Mouse (Mus musculus): ENCODE results near the gene Evi5l. TPM values are rescaled to one million over a fixed set of nuclear protein-coding genes. Genes with fewer than 3 reads are reported as not detected.

Gene Evi5l
- polyA plus RNA-seq, 1 experiment from 2014 or later, result 16.5 TPM

DNA sequence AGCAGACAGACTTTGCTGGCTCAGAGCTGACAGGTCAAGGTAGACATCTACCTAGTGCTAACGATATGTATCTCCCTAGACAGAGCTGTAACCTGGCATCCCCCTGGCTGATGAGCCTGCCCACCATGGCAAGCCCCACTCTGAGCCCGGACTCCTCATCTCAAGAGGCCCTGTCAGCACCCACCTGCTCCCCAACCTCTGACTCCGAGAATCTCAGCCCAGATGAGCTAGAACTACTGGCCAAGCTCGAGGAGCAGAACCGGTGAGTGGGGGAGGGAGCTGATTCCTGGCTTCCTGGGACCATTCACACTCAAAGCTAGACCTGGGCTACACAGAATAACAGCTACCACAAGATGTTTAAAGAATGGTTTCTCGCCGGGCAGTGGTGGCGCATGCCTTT, 17.0 kb downstream of the Evi5l start:
- H3K4me2 ChIP-seq (ENCODE audit: low read length), result no peak overlapping the region
- no peaks in the 10 kb centered on the region for H3K4me1 ChIP-seq (replicated peaks; ENCODE audit: insufficient read depth, low read length)
- ATAC-seq (replicated peaks; ENCODE audit: low FRiP score, low read depth) (no peak), DNase-seq (ENCODE audit: low spot score) (no peak)
- H3K9ac ChIP-seq (ENCODE audit: low read depth, low read length), result no peak overlapping the region
- H3K27me3 ChIP-seq (ENCODE audit: insufficient read depth, low read length), result no peaks in the 10 kb centered on the region
- H3K27ac ChIP-seq, result no peak overlapping the region
- no peaks in the 10 kb centered on the region for H3K9me3 ChIP-seq (replicated peaks; ENCODE audit: low read length)
- 84% methylated on average over 8 of the region's 8 CpGs for WGBS
- no peak overlapping the region for H3K4me3 ChIP-seq (replicated peaks; ENCODE audit: low read depth, low read length)
- no peak for TF ChIP-seq CTCF (IDR thresholded peaks at IDR 0.05; ENCODE audit: low read depth)
- H3K36me3 ChIP-seq (ENCODE audit: insufficient read depth, low read length), result peaks cover 29% of the 10 kb centered on the region; the same call in 1 of the 2 replicates

- H3K9me3 ChIP-seq (replicated peaks; ENCODE audit: low read length), result no peaks in the 10 kb centered on the region
- H3K27me3 ChIP-seq (ENCODE audit: insufficient read depth, low read length), result no peaks in the 10 kb centered on the region
- WGBS, result 95% methylated on average over 2 of the region's 2 CpGs
- H3K4me2 ChIP-seq (ENCODE audit: low read length), result no peak overlapping the region
- ATAC-seq (replicated peaks; ENCODE audit: low FRiP score, low read depth) (no peak), DNase-seq (ENCODE audit: low spot score) (no peak)
- no peak for TF ChIP-seq CTCF (IDR thresholded peaks at IDR 0.05; ENCODE audit: low read depth)
- no peak overlapping the region for H3K27ac ChIP-seq
- H3K36me3 ChIP-seq (ENCODE audit: insufficient read depth, low read length), result peaks cover 32% of the 10 kb centered on the region; the same call in 1 of the 2 replicates
- no peak overlapping the region for H3K9ac ChIP-seq (ENCODE audit: low read depth, low read length)
- no peak overlapping the region for H3K4me3 ChIP-seq (replicated peaks; ENCODE audit: low read depth, low read length)
- H3K4me1 ChIP-seq (replicated peaks; ENCODE audit: insufficient read depth, low read length), result no peaks in the 10 kb centered on the region
Observed at GRCm38 (mm10) chr8:4186151-4186550, 19.8 kb downstream of the Evi5l start.

DNA sequence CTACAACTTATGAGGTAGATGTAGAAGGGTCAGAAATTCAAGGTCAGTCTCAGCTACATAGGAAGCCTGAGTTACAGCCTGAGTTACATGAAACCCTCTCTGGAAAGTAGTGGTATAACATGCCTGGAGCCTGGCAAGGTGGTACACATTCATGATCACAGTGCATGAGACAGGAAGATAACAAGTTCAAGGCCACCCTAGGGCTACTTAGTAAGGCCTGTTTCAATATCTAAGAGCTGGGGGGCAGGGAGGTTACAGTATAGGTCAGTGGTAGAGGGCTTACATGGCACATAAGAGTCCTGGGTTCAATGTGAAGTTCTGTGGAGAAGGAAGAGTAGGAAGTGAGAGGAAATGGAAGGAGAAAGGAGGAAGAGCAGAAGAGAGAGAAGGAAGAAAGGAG, 22.2 kb downstream of the Evi5l start:
- ATAC-seq (replicated peaks; ENCODE audit: low FRiP score, low read depth) (no peak), DNase-seq (ENCODE audit: low spot score) (no peak)
- Histone ChIP-seq H3K4me1 (replicated peaks; ENCODE audit: insufficient read depth, low read length) (0 out of 2 replicates have a peak, but pooled peaks cover 8% of the 10 kb centered on the region), H3K9ac (ENCODE audit: low read depth, low read length) (no peak overlapping the region), H3K27me3 (ENCODE audit: insufficient read depth, low read length) (no peaks in the 10 kb centered on the region), H3K4me3 (replicated peaks; ENCODE audit: low read depth, low read length) (no peak overlapping the region), H3K36me3 (ENCODE audit: insufficient read depth, low read length) (peaks cover 32% of the 10 kb centered on the region; the same call in 1 of the 2 replicates), H3K4me2 (ENCODE audit: low read length) (no peak overlapping the region), H3K9me3 (replicated peaks; ENCODE audit: low read length) (no peaks in the 10 kb centered on the region), H3K27ac (no peak overlapping the region)
- no peak for TF ChIP-seq CTCF (IDR thresholded peaks at IDR 0.05; ENCODE audit: low read depth)

- H3K36me3 ChIP-seq (ENCODE audit: insufficient read depth, low read length), result peaks cover 31% of the 10 kb centered on the region; the same call in 1 of the 2 replicates
- H3K27me3 ChIP-seq (ENCODE audit: insufficient read depth, low read length), result no peaks in the 10 kb centered on the region
- DNase-seq (ENCODE audit: low spot score) (no peak), ATAC-seq (replicated peaks; ENCODE audit: low FRiP score, low read depth) (no peak)
- H3K27ac ChIP-seq, result no peak overlapping the region
- H3K9me3 ChIP-seq (replicated peaks; ENCODE audit: low read length), result no peaks in the 10 kb centered on the region
- no peak overlapping the region for H3K9ac ChIP-seq (ENCODE audit: low read depth, low read length)
- no peak overlapping the region for H3K4me3 ChIP-seq (replicated peaks; ENCODE audit: low read depth, low read length)
- no peak overlapping the region for H3K4me2 ChIP-seq (ENCODE audit: low read length)
- WGBS, result 37% methylated on average over 3 of the region's 3 CpGs
- 0 out of 2 replicates have a peak, but pooled peaks cover 8% of the 10 kb centered on the region for H3K4me1 ChIP-seq (replicated peaks; ENCODE audit: insufficient read depth, low read length)
- no peak for TF ChIP-seq CTCF (IDR thresholded peaks at IDR 0.05; ENCODE audit: low read depth)
Observed at GRCm38 (mm10) chr8:4189031-4189722, 22.8 kb downstream of the Evi5l start.

DNA sequence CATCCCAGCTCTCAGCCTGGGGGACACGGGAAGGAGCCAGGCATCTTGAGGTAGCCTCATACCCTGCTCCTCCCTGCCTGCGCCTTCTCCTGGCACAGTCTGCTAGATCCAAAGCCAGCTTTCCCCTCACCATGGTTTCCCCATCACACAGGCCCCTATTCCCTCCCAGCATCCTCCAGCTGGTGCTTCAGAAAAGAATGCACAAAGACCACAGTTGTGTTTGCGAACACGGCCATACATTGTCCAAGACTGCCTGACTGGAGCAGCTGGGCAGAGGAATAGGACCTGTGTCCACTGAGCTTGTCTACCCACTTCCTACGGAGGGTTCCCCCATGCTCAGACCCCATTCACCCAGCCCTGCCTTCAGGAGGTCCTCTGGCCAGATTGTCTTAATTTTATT, 25.9 kb downstream of the Evi5l start:
- Histone ChIP-seq H3K4me2 (ENCODE audit: low read length) (no peak overlapping the region), H3K4me3 (replicated peaks; ENCODE audit: low read depth, low read length) (no peak overlapping the region), H3K27me3 (ENCODE audit: insufficient read depth, low read length) (no peaks in the 10 kb centered on the region), H3K36me3 (ENCODE audit: insufficient read depth, low read length) (peaks cover 9% of the 10 kb centered on the region; the same call in 1 of the 2 replicates), H3K4me1 (replicated peaks; ENCODE audit: insufficient read depth, low read length) (0 out of 2 replicates have a peak, but pooled peaks cover 8% of the 10 kb centered on the region), H3K27ac (no peak overlapping the region), H3K9ac (ENCODE audit: low read depth, low read length) (no peak overlapping the region), H3K9me3 (replicated peaks; ENCODE audit: low read length) (no peaks in the 10 kb centered on the region)
- 69% methylated on average over 5 of the region's 5 CpGs for WGBS
- ATAC-seq (replicated peaks; ENCODE audit: low FRiP score, low read depth), result no peak
- no peak for DNase-seq (ENCODE audit: low spot score)
- no peak for TF ChIP-seq CTCF (IDR thresholded peaks at IDR 0.05; ENCODE audit: low read depth)

DNA sequence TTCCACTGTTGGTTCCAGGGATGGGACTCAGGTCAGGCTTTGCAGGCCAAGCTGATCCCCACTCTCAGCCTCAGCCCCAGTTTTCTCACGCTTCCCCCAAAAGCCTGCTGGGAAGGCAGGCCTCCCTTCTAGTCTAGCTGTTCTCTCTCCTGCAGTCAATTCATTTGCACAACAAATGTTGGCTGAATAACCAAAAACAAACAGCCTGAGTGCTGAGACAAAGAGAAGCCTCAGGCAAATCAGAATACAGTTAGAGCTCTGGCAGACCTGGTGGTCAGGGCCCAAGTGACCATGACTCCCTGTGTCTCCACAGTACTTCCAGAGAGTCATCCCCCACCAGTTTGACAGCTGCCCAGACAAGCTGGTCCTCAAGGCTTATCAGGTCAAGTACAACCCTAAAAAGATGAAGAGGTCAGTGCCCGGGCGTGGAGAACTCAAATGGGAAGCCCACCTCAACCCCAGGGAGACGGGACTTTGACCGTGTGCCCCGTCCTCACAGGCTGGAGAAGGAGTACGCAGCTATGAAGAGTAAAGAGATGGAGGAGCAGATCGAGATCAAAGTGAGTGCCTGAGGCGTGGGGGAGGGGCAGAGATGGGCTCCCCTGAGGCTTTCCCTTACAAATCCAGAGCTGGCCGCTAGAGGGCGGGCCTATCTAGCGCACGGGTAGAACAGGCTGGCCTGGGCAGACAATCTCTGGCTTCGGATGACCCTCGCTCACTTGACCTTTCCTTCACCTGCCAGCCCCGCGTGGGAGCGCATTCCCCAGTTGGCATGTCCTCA, 26.6 kb downstream of the Evi5l start:
- no peak overlapping the region for H3K9ac ChIP-seq (ENCODE audit: low read depth, low read length)
- H3K4me2 ChIP-seq (ENCODE audit: low read length), result 0 out of 2 replicates have a peak overlapping the region, but pooled peaks have one; percentile 3
- H3K9me3 ChIP-seq (replicated peaks; ENCODE audit: low read length), result no peaks in the 10 kb centered on the region
- ATAC-seq (replicated peaks; ENCODE audit: low FRiP score, low read depth) (peak; percentile 93), DNase-seq (ENCODE audit: low spot score) (peak; percentile 92)
- H3K27ac ChIP-seq, result no peak overlapping the region
- WGBS, result 14% methylated on average over 18 of the region's 18 CpGs
- peak; percentile 94 for TF ChIP-seq CTCF (IDR thresholded peaks at IDR 0.05; ENCODE audit: low read depth)
- H3K36me3 ChIP-seq (ENCODE audit: insufficient read depth, low read length), result 0 out of 2 replicates have a peak, but pooled peaks cover 5% of the 10 kb centered on the region
- H3K27me3 ChIP-seq (ENCODE audit: insufficient read depth, low read length), result no peaks in the 10 kb centered on the region
- H3K4me3 ChIP-seq (replicated peaks; ENCODE audit: low read depth, low read length), result no peak overlapping the region
- H3K4me1 ChIP-seq (replicated peaks; ENCODE audit: insufficient read depth, low read length), result 0 out of 2 replicates have a peak, but pooled peaks cover 8% of the 10 kb centered on the region
